Mouse (Mus musculus) hindbrain, embryonic 14.5 days (tissue): Measurements from ENCODE around the gene Slc4a5. TPM values are rescaled to one million over a fixed set of nuclear protein-coding genes. Genes with fewer than 3 reads are reported as not detected.

Experiments
- ATAC-seq: fragments of 200-750 bp; cut with Nextera tagmentation; 2 replicates; pipeline ENCODE4 v1.8.0; 2017; ENCODE audit warnings: moderate number of reproducible peaks, mild to moderate bottlenecking, moderate TSS enrichment, moderate library complexity; ENCODE audit not compliant: low FRiP score
- DNase-seq: peaks from one replicate; pipeline ENCODE4 v3.0.0-alpha.2; 2015; ENCODE audit warnings: low spot score
- H3K27ac ChIP-seq: fragments of 300-500 bp; sonication (generic); 2 replicates; pipeline ENCODE4 v1.5.1; 2014; ENCODE audit warnings: mild to moderate bottlenecking, moderate library complexity
- H3K27me3 ChIP-seq: fragments of 300-500 bp; sonication (generic); 2 replicates; pipeline ENCODE4 v1.6.1; 2014; ENCODE audit warnings: mild to moderate bottlenecking, low read length, mixed read lengths; ENCODE audit not compliant: control insufficient read depth, insufficient read depth
- H3K36me3 ChIP-seq: fragments of 300-500 bp; sonication (generic); replicated peaks from 2 replicates; pipeline ENCODE4 v1.6.1; 2014; ENCODE audit not compliant: control insufficient read depth, insufficient read depth
- H3K4me1 ChIP-seq: fragments of 300-500 bp; sonication (generic); replicated peaks from 2 replicates; pipeline ENCODE4 v1.6.1; 2014; ENCODE audit warnings: antibody characterized with exemption, low read length, mixed read lengths; ENCODE audit not compliant: control insufficient read depth, insufficient read depth
- H3K4me2 ChIP-seq: fragments of 300-500 bp; sonication (generic); replicated peaks from 2 replicates; pipeline ENCODE4 v1.6.1; 2014; ENCODE audit warnings: mild to moderate bottlenecking, moderate library complexity
- H3K4me3 ChIP-seq: fragments of 300-500 bp; sonication (generic); replicated peaks from 2 replicates; pipeline ENCODE4 v1.5.1; 2014; ENCODE audit warnings: mild to moderate bottlenecking, low read length
- H3K9ac ChIP-seq: fragments of 300-500 bp; sonication (generic); 2 replicates; pipeline ENCODE4 v1.6.1; 2014
- H3K9me3 ChIP-seq: fragments of 300-500 bp; sonication (generic); 2 replicates; pipeline ENCODE4 v1.6.1; 2016; ENCODE audit warnings: low read length; ENCODE audit not compliant: control insufficient read depth
- whole genome bisulfite sequencing: fragments of 180-500 bp; shearing (Covaris S2); extraction: QIAGEN DNeasy Blood & Tissue Kit; methylation state at CpG from one replicate; pipeline ENCODE4 v1.1.7; 2014; 5-methylcytosine and 5-hydroxymethylcytosine counted together
- polyA plus RNA-seq: library from polyadenylated mRNA; unstranded; fragments of >200 nt; fragmentation: Nextera tagmentation; extraction: Ambion mirVana; gene quantifications from 2 replicates; pipeline ENCODE4 v1.2.1, GENCODE M21; 2014

The Slc4a5 gene
- polyA plus RNA-seq, 1 experiment from 2014 or later, result 4.8 TPM

DNA sequence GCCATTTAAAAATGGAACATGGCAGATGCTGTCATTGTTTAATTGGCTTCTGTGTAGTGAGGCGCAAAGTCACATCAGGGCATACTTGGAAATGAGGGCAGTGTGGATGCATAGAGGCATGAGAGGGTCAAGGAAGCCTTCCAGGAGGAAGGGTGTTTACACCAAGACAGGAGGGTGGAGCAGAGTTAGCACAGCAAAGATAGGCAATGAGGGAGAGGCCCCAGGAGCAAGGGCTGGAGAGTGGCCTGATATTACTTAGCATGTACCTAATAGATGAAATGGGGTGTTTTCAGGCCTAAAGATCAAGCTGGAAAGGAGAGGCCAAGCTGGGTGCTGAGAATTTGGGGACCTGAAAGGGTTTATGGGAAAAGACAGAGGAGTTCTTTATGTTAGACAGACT, 26.4 kb downstream of the Slc4a5 start:
- Histone ChIP-seq H3K27me3 (no peaks in the 10 kb centered on the region), H3K27ac (no peak overlapping the region), H3K4me3 (no peak overlapping the region), H3K4me2 (no peak overlapping the region), H3K4me1 (no peaks in the 10 kb centered on the region), H3K9ac (no peak overlapping the region), H3K9me3 (no peaks in the 10 kb centered on the region), H3K36me3 (no peaks in the 10 kb centered on the region)
- DNase-seq, result no peak
- 100% methylated on average over 1 of the region's 1 CpGs for WGBS
- no peak for ATAC-seq

DNA sequence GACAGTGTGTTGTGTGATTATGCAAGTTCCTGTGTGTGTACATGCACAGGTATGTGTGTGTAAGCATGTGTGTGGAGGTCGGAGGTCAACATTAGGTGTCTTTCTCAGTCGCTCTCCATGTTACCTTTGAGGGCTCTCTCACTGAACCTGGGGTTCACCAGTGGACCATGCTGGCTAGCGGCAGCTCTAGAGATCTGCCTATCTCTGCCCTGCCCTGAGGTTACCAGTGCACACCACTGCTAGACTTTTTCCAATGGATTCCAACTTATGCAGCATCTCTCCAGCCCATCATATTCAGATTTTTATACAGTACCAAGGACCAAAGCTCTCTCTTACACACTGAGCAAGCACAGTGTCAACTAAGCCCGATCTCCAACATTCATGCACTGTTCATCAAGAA, 27.1 kb downstream of the Slc4a5 start:
- no peak for DNase-seq
- Histone ChIP-seq H3K9ac (no peak overlapping the region), H3K4me2 (no peak overlapping the region), H3K4me3 (no peak overlapping the region), H3K27me3 (no peaks in the 10 kb centered on the region), H3K9me3 (no peaks in the 10 kb centered on the region), H3K4me1 (no peaks in the 10 kb centered on the region), H3K27ac (no peak overlapping the region), H3K36me3 (no peaks in the 10 kb centered on the region)
- 90% methylated on average over 4 of the region's 4 CpGs for WGBS
- ATAC-seq, result no peak

DNA sequence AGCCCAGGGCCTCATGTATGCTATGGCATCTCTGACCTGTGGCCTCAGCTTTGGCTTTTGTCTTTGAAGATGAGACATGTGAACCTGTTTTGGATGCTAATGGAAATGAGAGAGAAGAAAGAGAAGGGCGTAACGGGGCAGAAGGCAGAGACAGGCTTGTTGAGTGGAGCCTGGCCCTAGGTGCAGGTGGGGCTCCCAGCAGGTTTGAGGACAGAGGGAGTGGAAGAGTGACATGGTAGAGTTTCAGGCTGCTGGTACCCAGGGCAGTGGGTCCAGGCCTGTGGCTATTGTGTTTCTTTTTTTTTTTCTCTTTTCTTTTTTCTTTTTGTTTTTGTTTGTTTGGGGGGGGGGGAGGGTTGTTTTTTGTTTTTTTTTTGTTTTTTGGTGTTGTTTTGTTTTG, 27.5 kb downstream of the Slc4a5 start:
- H3K4me1 ChIP-seq, result no peaks in the 10 kb centered on the region
- H3K27ac ChIP-seq, result no peak overlapping the region
- no peak overlapping the region for H3K4me2 ChIP-seq
- H3K27me3 ChIP-seq, result no peaks in the 10 kb centered on the region
- 88% methylated on average over 2 of the region's 2 CpGs for WGBS
- no peak for DNase-seq
- H3K9me3 ChIP-seq, result no peaks in the 10 kb centered on the region
- no peak overlapping the region for H3K9ac ChIP-seq
- no peak overlapping the region for H3K4me3 ChIP-seq
- no peak for ATAC-seq
- no peaks in the 10 kb centered on the region for H3K36me3 ChIP-seq

DNA sequence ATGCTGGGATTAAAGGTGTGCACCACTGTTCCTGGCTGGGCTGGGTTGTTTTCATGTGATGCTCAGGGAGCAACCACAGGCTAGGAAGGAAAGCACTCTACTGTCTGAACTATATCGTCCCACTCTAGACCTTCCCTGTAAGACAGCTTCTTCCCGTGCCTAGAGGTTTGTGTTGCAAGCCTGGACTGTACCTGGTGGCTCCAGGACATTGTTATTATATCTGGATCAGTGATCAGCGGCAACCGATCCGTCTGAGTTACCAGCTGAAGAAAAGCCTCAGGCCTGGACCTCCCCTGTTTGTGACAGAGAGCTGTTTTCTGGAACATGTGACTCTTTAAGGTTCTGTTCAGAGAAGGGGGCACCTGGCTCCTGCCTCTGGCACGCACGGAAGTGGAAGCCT, 34.6 kb downstream of the Slc4a5 start:
- H3K9me3 ChIP-seq, result no peaks in the 10 kb centered on the region
- H3K27me3 ChIP-seq, result no peaks in the 10 kb centered on the region
- H3K4me1 ChIP-seq, result no peaks in the 10 kb centered on the region
- no peak overlapping the region for H3K4me2 ChIP-seq
- H3K36me3 ChIP-seq, result no peaks in the 10 kb centered on the region
- no peak overlapping the region for H3K27ac ChIP-seq
- 78% methylated on average over 7 of the region's 7 CpGs for WGBS
- H3K4me3 ChIP-seq, result no peak overlapping the region
- ATAC-seq (no peak), DNase-seq (no peak)
- no peak overlapping the region for H3K9ac ChIP-seq

DNA sequence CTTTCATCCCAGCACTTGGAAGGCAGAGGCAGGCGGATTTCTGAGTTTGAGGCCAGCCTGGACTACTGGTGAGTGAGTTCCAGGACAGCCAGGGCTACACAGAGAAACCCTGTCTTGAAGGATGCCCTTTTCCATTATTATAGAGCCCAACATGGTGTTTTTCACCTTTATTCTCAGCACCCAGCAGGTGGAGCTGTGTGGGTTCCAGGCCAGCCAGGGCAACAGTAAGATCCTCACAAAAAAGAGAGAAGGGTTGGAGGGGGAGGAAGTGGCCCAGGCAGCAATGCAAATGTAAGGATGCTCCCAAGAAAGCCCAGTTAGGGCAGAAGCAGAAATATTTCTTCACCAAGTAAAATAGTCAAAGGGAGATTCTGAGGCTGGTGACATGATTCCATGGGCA, 44.9 kb downstream of the Slc4a5 start:
- no peak for ATAC-seq

DNA sequence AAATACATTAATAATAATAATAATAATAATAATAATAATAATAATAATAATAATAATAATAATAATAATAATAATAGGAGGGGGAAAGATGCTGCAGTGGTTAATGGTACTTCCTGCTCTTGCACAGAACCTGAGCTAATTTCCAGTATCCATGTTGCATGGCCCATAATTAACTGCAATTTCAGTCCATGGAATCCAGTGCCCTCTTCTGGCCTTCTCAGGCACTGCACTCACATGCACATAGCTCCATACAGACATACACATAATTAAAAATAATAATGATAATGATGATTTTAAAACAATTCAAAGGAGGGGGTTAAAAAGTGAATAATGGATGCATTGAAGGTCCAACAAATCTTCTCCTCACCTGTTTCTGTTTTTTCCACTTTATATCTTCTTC, 45.6 kb downstream of the Slc4a5 start:
- Histone ChIP-seq H3K27me3 (no peaks in the 10 kb centered on the region), H3K36me3 (no peaks in the 10 kb centered on the region), H3K9ac (no peak overlapping the region), H3K4me1 (no peaks in the 10 kb centered on the region; the same call in 1 of the 2 replicates), H3K4me2 (no peak overlapping the region), H3K4me3 (no peak overlapping the region), H3K9me3 (no peaks in the 10 kb centered on the region), H3K27ac (no peak overlapping the region)
- no peak for ATAC-seq
- DNase-seq, result peak; percentile 32

More for the DNA sequence above, 44.9 kb downstream of the Slc4a5 start:
- Histone ChIP-seq H3K27me3 (no peaks in the 10 kb centered on the region), H3K4me2 (no peak overlapping the region), H3K4me1 (no peaks in the 10 kb centered on the region; the same call in 1 of the 2 replicates), H3K36me3 (no peaks in the 10 kb centered on the region), H3K9me3 (no peaks in the 10 kb centered on the region), H3K27ac (no peak overlapping the region), H3K4me3 (no peak overlapping the region), H3K9ac (no peak overlapping the region)
- WGBS, result 92% methylated on average over 1 of the region's 1 CpGs
- DNase-seq, result no peak

DNA sequence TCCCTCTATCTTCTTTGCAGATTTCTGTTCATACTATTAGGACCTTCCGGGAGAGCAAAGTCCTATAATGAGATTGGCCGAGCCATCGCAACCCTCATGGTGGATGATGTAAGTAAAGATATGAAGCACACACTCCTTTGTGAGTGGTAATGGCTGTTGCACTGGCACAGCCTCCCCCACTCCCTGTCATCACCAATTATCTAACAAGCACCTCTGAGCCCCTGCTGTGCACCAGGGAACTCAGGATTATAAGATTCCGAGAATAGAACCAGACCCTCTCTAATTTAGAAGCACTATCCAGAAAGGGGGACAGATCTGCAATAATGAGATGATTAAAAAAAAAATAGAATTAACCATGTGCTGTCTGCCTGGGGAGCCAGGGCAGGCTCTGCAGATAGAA, 46.0 kb downstream of the Slc4a5 start:
- H3K9me3 ChIP-seq, result no peaks in the 10 kb centered on the region
- no peaks in the 10 kb centered on the region; the same call in 1 of the 2 replicates for H3K4me1 ChIP-seq
- H3K4me2 ChIP-seq, result no peak overlapping the region
- H3K27me3 ChIP-seq, result no peaks in the 10 kb centered on the region
- no peak overlapping the region for H3K27ac ChIP-seq
- no peaks in the 10 kb centered on the region for H3K36me3 ChIP-seq
- 79% methylated on average over 4 of the region's 4 CpGs for WGBS
- ATAC-seq (no peak), DNase-seq (no peak)
- H3K4me3 ChIP-seq, result no peak overlapping the region
- no peak overlapping the region for H3K9ac ChIP-seq

DNA sequence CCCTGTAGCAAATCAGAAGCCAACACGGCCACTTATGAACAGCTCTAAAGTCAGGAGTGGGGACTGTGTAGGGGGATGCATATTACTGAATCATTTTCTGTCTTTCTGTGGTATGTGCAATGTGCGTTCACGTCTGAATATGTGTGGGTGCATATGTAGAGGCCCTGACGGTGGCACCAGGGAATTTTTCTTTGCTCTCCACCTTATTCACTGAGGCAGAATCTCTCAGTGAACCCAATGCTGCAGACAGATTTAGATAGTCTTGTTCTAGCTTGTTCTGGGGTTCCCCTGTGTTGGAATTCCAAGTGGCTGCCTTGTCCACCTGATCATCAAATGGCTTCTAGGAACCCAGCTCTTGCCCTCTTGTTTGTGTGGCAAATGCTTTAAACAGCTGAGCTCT, 48.0 kb downstream of the Slc4a5 start:
- H3K4me3 ChIP-seq, result peak overlapping the region; percentile 37
- 64% methylated on average over 4 of the region's 4 CpGs for WGBS
- peak; percentile 28 for DNase-seq
- no peaks in the 10 kb centered on the region; the same call in 1 of the 2 replicates for H3K4me1 ChIP-seq
- H3K27me3 ChIP-seq, result no peaks in the 10 kb centered on the region
- H3K4me2 ChIP-seq, result peak overlapping the region; percentile 56
- H3K36me3 ChIP-seq, result no peaks in the 10 kb centered on the region
- no peaks in the 10 kb centered on the region for H3K9me3 ChIP-seq
- peak overlapping the region; percentile 55; the same call in 1 of the 2 replicates for H3K9ac ChIP-seq
- no peak for ATAC-seq
- H3K27ac ChIP-seq, result peak overlapping the region; percentile 89

DNA sequence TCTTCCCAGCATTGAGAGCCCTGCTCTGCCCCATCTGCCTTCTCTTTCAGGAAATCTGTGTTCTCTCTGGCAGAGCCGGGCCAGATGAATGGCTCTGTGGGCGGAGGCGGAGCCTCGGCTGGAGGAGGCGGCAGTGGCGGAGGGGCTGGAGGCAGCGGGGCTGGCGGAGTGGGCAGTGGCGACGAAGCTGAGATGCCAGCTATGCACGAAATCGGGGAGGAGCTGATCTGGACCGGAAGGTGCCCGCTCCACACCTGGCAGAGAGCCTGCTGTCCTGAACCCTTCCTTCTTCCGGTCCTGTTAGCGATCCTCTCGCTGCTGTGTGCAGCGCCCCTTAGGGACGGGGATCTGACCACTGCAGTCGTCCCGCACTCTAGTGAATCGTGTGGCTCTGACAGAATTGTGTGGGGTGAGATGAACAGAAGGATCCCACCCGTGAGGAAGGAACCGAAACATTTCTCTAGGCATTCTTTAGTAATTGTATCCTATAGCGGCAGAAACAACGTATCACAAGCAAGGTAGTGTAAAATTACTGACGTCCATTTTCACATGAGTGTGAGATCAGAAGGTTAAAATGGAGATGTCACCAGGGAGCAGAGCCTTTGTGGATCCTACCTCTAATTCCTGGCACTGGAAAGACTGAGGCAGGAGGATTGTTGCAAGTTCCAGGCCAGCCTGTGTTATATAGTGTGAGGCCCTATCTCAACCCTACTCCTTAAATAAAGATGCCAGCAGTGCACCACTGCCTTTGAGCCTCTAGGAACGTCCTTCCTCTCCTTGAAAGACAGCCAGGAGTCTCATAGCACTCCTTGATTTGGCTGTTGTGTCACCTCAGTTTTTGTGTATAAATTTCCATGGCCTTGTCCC, 48.7 kb downstream of the Slc4a5 start:
- ATAC-seq (peak; percentile 94), DNase-seq (peak; percentile 89)
- H3K9ac ChIP-seq, result peak overlapping the region; percentile 55
- no peaks in the 10 kb centered on the region; the same call in 1 of the 2 replicates for H3K4me1 ChIP-seq
- H3K4me3 ChIP-seq, result peak overlapping the region; percentile 37
- no peaks in the 10 kb centered on the region for H3K9me3 ChIP-seq
- H3K36me3 ChIP-seq, result no peaks in the 10 kb centered on the region
- peak overlapping the region; percentile 56 for H3K4me2 ChIP-seq
- 2% methylated on average over 28 of the region's 28 CpGs for WGBS
- peak overlapping the region; percentile 89 for H3K27ac ChIP-seq
- no peaks in the 10 kb centered on the region for H3K27me3 ChIP-seq
